Mouse (Mus musculus) G1E (cell line): ENCODE data around the gene Gm28308.

ENCODE experiments used
- CTCF ChIP-seq: IDR thresholded peaks from 2 replicates; pipeline ENCODE4 v1.5.1; 2012; ENCODE audit warnings: low read depth, low read length, inconsistent platforms, mixed read lengths
- GATA1 ChIP-seq: IDR thresholded peaks from 2 replicates; pipeline ENCODE4 v1.6.1; 2012; ENCODE audit warnings: borderline replicate concordance, low read length, inconsistent platforms, mixed read lengths
- GATA2 ChIP-seq: IDR thresholded peaks from 2 replicates; pipeline ENCODE4 v1.6.1; 2012; ENCODE audit warnings: low read depth, low read length, inconsistent platforms, borderline replicate concordance
- POLR2AphosphoS5 ChIP-seq: IDR thresholded peaks from 2 replicates; pipeline ENCODE4 v1.6.1; 2012; ENCODE audit warnings: low read depth, low read length, inconsistent platforms; ENCODE audit not compliant: insufficient replicate concordance
- TAL1 ChIP-seq: conservative IDR thresholded peaks from 2 replicates; pipeline ENCODE4 v1.6.1; 2012; ENCODE audit warnings: low read depth, low read length, inconsistent platforms, mixed read lengths

DNA sequence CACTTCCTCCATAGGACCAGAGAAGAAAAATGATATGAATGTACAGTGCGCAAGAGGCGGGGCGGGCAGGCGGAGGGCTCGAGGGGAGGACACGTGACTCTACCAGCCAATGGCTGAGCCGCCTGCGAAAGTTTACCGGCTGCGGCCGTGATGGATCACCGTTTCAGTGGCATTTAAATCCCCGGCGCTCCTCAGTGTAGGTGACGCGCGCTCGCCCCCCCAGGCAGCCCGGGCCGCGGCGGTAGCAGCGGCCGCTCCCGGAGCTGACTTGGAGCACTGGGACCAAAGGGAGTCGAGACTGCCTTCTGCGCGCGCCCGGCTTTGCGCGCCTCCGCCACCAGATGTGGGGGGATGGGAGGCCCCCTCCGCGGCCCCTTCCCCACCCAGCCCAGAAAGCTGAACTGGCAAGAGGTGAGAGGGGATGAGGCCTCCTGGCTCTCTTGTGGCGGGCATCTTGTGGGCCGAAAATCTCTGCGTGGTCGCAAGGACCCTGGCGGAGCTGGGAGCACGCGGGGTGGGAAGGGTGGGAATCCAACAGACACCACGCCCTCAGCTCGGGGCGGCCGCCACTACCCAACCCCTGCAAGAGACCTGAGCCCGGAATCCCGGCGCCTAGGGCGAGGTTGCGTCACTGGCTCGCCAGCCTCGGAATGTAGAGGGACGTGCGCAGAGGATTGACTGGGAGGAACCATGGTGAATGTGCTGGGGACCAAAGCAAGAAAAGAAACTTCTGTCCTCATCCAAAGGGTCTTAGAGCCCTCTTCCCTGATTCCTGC lies 54.7 kb downstream of the Gm28308 start, which contains the start of gene Hoxa1:
- TF ChIP-seq CTCF (no peak), TAL1 (no peak), GATA2 (no peak), GATA1 (no peak), POLR2AphosphoS5 (no peak)
